Mouse (Mus musculus) kidney, adult 2 months (tissue): ENCODE measurements at regions not wholly inside any gene's neighbourhood (a gene's known extent, or its start where the extent isn't known, plus 50 kb on each side); places are given as distances from the start of the nearest gene placed in this dataset.
A peak's percentile ranks its signal among the peaks of the same experiment; 100 is the strongest.

Experiments
- DNase-seq: peaks from one replicate; pipeline ENCODE4 v3.0.0; 2021
- H3K27ac ChIP-seq: fragments of 200-500 bp; 2 replicates; pipeline ENCODE4 v1.5.1; 2012; ENCODE audit warnings: low read depth, low read length, control low read depth, inconsistent platforms; ENCODE audit not compliant: insufficient read depth
- H3K27me3 ChIP-seq: fragments of 200-500 bp; replicated peaks from 2 replicates; pipeline ENCODE4 v1.6.1; 2012; ENCODE audit warnings: mild to moderate bottlenecking, moderate library complexity, low read length, inconsistent platforms; ENCODE audit not compliant: control insufficient read depth, insufficient read depth
- H3K36me3 ChIP-seq: fragments of 200-500 bp; 2 replicates; pipeline ENCODE4 v1.6.1; 2012; ENCODE audit warnings: mild to moderate bottlenecking, moderate library complexity, low read length, inconsistent platforms; ENCODE audit not compliant: control insufficient read depth, insufficient read depth
- H3K4me1 ChIP-seq: fragments of 200-500 bp; 2 replicates; pipeline ENCODE4 v1.6.1; 2011; ENCODE audit warnings: low read length; ENCODE audit not compliant: control insufficient read depth, insufficient read depth
- H3K4me3 ChIP-seq: fragments of 200-500 bp; 2 replicates; pipeline ENCODE4 v1.5.1; 2011; ENCODE audit warnings: mild to moderate bottlenecking, low read depth, low read length, control low read depth; ENCODE audit not compliant: insufficient read depth
- CTCF ChIP-seq: fragments of 200-500 bp; conservative IDR thresholded peaks from 2 replicates; pipeline ENCODE4 v1.5.1; 2011; ENCODE audit warnings: low read depth, mild to moderate bottlenecking, control low read depth, low read length, moderate library complexity, mixed read lengths; ENCODE audit not compliant: insufficient read depth, insufficient read length
- POLR2A ChIP-seq: fragments of 200-500 bp; IDR thresholded peaks from one replicate; pipeline ENCODE4 v1.6.1; 2011; ENCODE audit warnings: low read depth, low read length, control low read depth
- WGBS: fragments of 180-500 bp; shearing (Covaris S2); methylation state at CpG from one replicate; pipeline ENCODE4 v1.1.7; 2018; 5-methylcytosine and 5-hydroxymethylcytosine counted together

DNA sequence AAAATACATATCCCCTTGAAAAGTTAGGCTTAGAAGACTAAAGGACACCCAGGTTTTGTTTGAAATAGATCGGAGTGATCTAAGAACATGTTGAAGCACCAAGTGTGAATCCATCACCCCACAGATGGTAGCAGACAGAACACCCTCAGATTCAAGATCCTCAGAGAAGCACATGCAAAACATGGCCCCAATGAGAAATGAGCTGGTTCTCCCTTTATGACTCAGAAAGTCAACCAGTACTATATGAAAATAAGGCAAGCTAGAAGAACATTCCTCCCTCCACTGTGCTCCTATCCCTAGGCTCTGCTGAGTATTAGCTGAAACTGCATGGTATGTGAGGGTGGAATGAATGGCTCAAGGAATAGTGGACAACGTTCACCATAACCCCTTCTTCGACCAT lies 433.0 kb downstream of the Synb start:
- H3K36me3 ChIP-seq, result no peaks in the 10 kb centered on the region
- WGBS, result 95% methylated on average over 3 of the region's 3 CpGs
- no peak overlapping the region for H3K27ac ChIP-seq
- no peak overlapping the region for H3K4me3 ChIP-seq
- no peaks in the 10 kb centered on the region for H3K27me3 ChIP-seq
- DNase-seq, result no peak
- no peaks in the 10 kb centered on the region for H3K4me1 ChIP-seq
- no peak for TF ChIP-seq POLR2A
- no peak for TF ChIP-seq CTCF

DNA sequence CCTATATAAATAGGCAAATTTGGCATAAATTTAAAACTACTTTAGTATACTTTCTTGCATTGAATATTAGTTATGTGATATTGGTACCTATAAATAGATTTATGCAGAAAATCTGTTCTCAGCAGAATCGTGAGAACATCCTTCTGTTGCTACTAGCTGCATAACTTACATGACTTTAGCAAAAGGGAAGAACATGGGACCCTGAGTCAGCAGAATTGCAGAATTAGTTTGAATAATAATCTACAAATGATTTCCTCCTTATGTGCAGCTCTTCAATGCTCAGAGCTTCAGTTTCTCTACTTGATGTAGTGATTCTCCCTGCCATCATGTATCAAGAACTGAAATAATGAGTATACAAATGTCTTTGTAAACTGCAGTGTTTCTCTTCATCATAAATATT lies 436.2 kb downstream of the Synb start:
- H3K36me3 ChIP-seq, result no peaks in the 10 kb centered on the region
- no peak overlapping the region for H3K4me3 ChIP-seq
- DNase-seq, result no peak
- WGBS, result 73% methylated on average over 1 of the region's 1 CpGs
- H3K27ac ChIP-seq, result no peak overlapping the region
- H3K27me3 ChIP-seq, result no peaks in the 10 kb centered on the region
- no peaks in the 10 kb centered on the region for H3K4me1 ChIP-seq
- no peak for TF ChIP-seq CTCF
- TF ChIP-seq POLR2A, result no peak

DNA sequence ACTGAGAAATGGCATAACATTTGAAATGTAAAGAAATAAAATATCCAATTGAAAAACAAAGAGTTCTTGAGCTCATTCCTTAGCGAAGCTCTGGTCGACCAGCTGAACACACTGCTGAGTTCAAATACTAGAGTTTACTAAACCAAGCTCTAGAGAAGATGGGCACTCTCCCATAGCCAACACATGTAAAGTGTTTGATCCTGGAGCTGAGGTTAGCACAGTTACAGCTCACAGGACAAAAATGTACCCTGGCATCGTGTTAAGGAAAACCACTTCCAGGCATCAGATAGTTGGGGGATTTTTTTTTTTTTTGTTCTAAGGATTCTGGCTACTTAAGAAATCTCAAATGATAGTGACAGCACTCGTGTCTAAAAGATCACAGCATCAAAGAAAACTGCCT lies 445.6 kb downstream of the Synb start:
- H3K27ac ChIP-seq, result no peak overlapping the region
- TF ChIP-seq CTCF, result no peak
- no peak for TF ChIP-seq POLR2A
- no peaks in the 10 kb centered on the region for H3K36me3 ChIP-seq
- no peaks in the 10 kb centered on the region for H3K4me1 ChIP-seq
- no peaks in the 10 kb centered on the region for H3K27me3 ChIP-seq
- 83% methylated on average over 4 of the region's 4 CpGs for WGBS
- H3K4me3 ChIP-seq, result no peak overlapping the region
- no peak for DNase-seq

DNA sequence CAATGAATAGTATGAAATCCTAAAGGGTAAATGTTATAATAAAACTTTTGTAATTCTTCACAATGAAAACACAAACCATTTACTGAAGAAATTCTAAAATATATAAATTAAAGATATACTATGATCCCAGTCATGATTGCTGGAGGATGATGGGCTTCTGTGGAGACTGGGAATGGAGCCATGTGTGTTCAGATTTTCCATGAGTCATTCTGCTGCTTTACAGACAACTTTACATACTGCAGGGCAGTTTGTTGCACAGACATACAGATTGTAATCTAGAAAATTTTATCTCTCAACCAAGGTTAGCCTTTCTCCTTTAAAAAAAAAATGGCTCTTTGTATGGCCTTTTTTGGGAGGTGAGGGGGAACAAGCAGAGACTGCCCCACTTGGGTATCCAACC lies 446.5 kb downstream of the Synb start:
- no peak overlapping the region for H3K27ac ChIP-seq
- H3K27me3 ChIP-seq, result no peaks in the 10 kb centered on the region
- DNase-seq, result no peak
- H3K4me3 ChIP-seq, result no peak overlapping the region
- TF ChIP-seq POLR2A, result no peak
- TF ChIP-seq CTCF, result no peak
- no peaks in the 10 kb centered on the region for H3K4me1 ChIP-seq
- no peaks in the 10 kb centered on the region for H3K36me3 ChIP-seq

DNA sequence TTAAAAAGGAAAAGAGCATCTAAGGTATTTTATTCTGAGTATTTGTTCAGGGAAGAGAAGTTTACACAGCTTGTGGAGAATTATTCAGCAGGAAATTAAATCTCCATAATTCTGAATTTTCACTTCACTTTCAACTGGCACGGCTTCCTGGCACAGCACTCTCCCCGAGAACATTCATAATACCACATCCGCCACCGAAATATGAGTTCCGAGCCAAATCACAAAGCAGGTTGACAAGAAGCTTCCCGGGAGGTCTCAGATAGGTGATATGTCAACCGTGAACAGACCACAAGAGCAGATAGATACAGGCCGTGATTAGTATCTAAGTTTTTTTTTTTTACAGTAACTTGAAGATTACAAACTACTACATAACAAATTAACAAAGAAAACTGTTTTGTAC lies 473.9 kb downstream of the Synb start:
- no peak overlapping the region for H3K27ac ChIP-seq
- no peaks in the 10 kb centered on the region for H3K36me3 ChIP-seq
- H3K4me3 ChIP-seq, result no peak overlapping the region
- DNase-seq, result no peak
- no peaks in the 10 kb centered on the region for H3K4me1 ChIP-seq
- WGBS, result 45% methylated on average over 8 of the region's 8 CpGs
- H3K27me3 ChIP-seq, result no peaks in the 10 kb centered on the region
- TF ChIP-seq POLR2A, result no peak

DNA sequence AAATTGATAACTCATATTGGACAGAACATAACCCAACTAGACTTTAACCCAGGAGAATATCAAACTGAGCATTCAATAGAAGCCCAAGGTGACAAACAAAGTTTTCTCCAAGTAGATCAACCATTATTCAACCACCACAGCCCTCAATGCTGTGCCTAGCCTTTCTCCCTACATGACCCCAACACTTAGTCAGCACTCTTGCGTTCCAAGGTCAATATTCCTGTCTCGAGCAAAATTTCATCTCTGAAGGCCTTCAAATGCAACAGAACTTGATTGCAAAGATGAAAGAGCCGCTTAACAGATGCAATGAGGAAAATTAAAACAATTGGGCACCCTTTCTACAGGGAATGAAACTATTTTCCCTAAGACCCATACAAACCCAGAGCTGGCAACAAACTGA lies 485.1 kb downstream of the Synb start:
- H3K36me3 ChIP-seq, result no peaks in the 10 kb centered on the region
- no peak overlapping the region for H3K27ac ChIP-seq
- no peaks in the 10 kb centered on the region for H3K27me3 ChIP-seq
- H3K4me3 ChIP-seq, result no peak overlapping the region
- DNase-seq, result no peak
- TF ChIP-seq CTCF (no peak), POLR2A (no peak)
- WGBS, result 84% methylated on average over 3 of the region's 3 CpGs
- no peaks in the 10 kb centered on the region for H3K4me1 ChIP-seq

DNA sequence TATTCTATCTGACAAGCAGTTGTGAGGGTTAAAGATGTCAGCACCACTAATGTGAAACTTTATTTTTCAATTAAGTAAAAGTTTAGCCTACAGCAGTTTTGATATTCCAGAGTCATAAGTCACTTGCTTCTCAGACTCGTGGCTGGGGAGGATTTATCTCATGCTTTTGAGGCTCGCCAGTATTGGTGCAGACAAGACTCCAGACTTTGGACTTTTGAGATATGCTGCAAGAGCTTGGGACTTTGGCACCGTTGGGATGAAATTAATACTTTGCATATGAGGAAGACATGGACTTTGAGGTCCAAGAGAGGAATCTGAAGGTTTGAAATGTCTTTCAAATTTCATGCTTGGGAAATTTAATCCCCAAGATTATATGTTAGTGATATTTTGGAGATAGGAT lies 486.2 kb downstream of the Synb start:
- no peak for TF ChIP-seq CTCF
- no peak for TF ChIP-seq POLR2A
- H3K4me3 ChIP-seq, result no peak overlapping the region
- H3K27me3 ChIP-seq, result no peaks in the 10 kb centered on the region
- DNase-seq, result peak; percentile 18
- H3K27ac ChIP-seq, result no peak overlapping the region
- WGBS, result 57% methylated on average over 3 of the region's 3 CpGs
- H3K4me1 ChIP-seq, result no peaks in the 10 kb centered on the region
- no peaks in the 10 kb centered on the region for H3K36me3 ChIP-seq

DNA sequence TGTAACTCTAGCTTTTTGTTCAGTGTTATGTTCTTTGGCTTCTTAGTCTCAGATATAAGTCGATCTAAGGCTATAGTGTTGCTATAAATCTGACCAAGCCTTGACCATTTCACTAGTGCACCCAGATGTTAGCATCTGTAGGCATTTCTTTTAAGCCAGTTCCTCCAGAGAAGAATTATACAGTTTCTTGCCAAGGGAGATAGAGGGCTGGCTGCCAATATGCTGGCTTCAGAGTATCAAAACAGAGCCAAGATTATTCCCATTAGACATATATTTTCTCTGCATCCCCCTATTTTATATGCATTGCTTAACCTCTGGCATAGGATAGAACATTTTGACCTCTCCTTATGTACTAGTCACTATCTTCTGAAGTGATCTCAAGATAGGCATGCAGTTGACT lies 487.5 kb downstream of the Synb start:
- no peak overlapping the region for H3K27ac ChIP-seq
- H3K36me3 ChIP-seq, result no peaks in the 10 kb centered on the region
- H3K4me1 ChIP-seq, result no peaks in the 10 kb centered on the region
- 75% methylated on average over 1 of the region's 1 CpGs for WGBS
- no peaks in the 10 kb centered on the region for H3K27me3 ChIP-seq
- TF ChIP-seq CTCF (no peak), POLR2A (no peak)
- DNase-seq, result no peak
- H3K4me3 ChIP-seq, result no peak overlapping the region
